Mouse (Mus musculus) heart, postnatal 0 days (tissue): ENCODE measurements around the gene Wdr48.

Experiments used
- CTCF ChIP-seq: IDR thresholded peaks from 2 replicates; pipeline ENCODE4 v1.5.1; 2016; ENCODE audit warnings: antibody characterized with exemption, control low read depth, low read depth
- EP300 ChIP-seq: IDR thresholded peaks from 2 replicates; pipeline ENCODE4 v1.6.1; 2016; ENCODE audit warnings: antibody characterized with exemption, low read depth

DNA sequence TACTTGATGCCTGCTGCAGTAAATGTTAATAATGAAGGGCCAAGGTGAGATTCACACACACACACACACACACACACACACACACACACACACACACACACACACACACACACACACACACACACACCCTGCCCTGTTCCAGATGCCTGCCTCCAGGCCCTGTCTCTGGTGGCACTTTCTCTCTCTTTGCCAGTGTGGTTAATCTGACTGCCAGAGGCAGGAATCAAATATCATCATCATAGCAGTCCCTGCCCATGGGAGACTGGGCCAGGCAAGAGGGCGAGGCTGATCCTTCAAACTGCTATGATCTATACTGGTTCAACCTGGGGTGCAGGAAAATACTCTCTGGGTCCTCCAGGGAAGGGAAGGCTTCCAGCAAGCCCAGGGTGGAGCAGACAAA, 25.2 kb downstream of the Wdr48 start:
- no peak for TF ChIP-seq CTCF
- no peak for TF ChIP-seq EP300
